Mouse (Mus musculus) lung, adult 2 months (tissue): ENCODE results near the gene Krtap7-1. TPM values are rescaled to one million over a fixed set of nuclear protein-coding genes. Genes with fewer than 3 reads are reported as not detected.
A peak's percentile ranks its signal among the peaks of the same experiment; 100 is the strongest.

Source experiments
- DNase-seq: peaks from one replicate; pipeline ENCODE4 v3.0.0; 2022
- H3K4me1 ChIP-seq: fragments of 200-500 bp; 2 replicates; pipeline ENCODE4 v1.6.1; 2011; ENCODE audit warnings: low read length; ENCODE audit not compliant: control insufficient read depth, insufficient read depth
- H3K4me3 ChIP-seq: fragments of 200-500 bp; replicated peaks from 2 replicates; pipeline ENCODE3; 2011; ENCODE audit warnings: low read depth, mild to moderate bottlenecking, control low read depth, low read length; ENCODE audit errors: extremely low read depth
- CTCF ChIP-seq: fragments of 200-500 bp; IDR thresholded peaks from 2 replicates; pipeline ENCODE4 v1.5.1; 2011; ENCODE audit warnings: mild to moderate bottlenecking, low read length, control low read depth; ENCODE audit not compliant: insufficient read depth
- POLR2A ChIP-seq: fragments of 200-500 bp; IDR thresholded peaks from 2 replicates; pipeline ENCODE4 v1.6.1; 2011; ENCODE audit warnings: low read depth, mild to moderate bottlenecking, control low read depth, low read length, borderline replicate concordance; ENCODE audit errors: extremely low read depth
- WGBS: fragments of 180-500 bp; shearing (Covaris S2); methylation state at CpG from one replicate; pipeline ENCODE4 v1.1.7; 2018; 5-methylcytosine and 5-hydroxymethylcytosine counted together
- polyA plus RNA-seq: library from polyadenylated mRNA; depleted of rRNA; stranded (reverse); fragments of >200 nt; gene quantifications from 2 replicates; pipeline ENCODE4 v1.2.3, GENCODE M21; 2012; rRNA removed

Krtap7-1 gene
- polyA plus RNA-seq, 1 experiment, result not detected

DNA sequence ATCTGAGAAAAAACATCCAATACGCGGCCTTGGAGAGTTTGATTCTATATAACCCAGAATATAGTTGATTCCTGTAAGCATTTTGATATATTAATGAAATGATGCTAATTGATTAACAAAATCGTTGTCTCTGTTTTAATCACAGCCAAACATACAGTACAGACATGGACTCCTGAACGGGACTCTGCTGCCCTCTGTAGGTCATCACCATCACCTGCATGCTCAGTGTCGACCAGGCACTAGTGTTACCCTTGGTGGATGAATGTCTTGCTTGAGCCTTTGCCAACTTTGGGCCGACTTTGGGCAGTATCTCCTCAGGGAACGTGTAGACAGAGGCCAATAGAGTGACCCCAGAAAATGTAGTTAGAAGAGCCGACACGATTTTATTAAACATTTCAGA is 9.5 kb upstream of the Krtap7-1 start:
- H3K4me1 ChIP-seq, result no peaks in the 10 kb centered on the region
- H3K4me3 ChIP-seq, result no peak overlapping the region
- peak; percentile 62 for TF ChIP-seq CTCF
- TF ChIP-seq POLR2A, result no peak
- DNase-seq, result peak; percentile 10
- WGBS, result 50% methylated on average over 9 of the region's 9 CpGs

- DNase-seq, result no peak
- no peaks in the 10 kb centered on the region for H3K4me1 ChIP-seq
- TF ChIP-seq POLR2A (no peak), CTCF (no peak)
- H3K4me3 ChIP-seq, result no peak overlapping the region
- 61% methylated on average over 7 of the region's 7 CpGs for WGBS
These were observed 5.3 kb upstream of the Krtap7-1 start for GRCm38 (mm10) chr16:89513431-89513830.

DNA sequence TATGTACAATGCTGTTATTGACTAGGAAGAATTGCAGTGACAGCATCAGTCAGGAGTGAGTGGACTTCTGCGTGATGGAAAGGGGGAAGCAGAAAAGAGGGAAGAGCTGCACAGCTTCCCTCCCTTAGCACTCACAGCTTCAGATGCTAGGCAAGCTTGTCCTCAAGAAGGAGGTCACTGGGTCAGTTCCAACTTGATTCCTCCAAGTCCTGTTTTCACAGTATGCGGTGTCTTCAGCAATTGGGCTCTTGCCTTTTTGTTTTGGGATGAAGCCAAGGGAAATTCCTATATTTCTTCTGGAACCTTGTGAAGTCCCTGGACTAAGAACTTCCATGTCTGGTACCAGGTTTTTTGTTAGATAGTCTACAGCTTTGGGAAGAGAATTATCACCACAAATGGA is 4.6 kb downstream of the Krtap7-1 start:
- no peaks in the 10 kb centered on the region for H3K4me1 ChIP-seq
- WGBS, result 66% methylated on average over 2 of the region's 2 CpGs
- DNase-seq, result no peak
- no peak for TF ChIP-seq POLR2A
- no peak overlapping the region for H3K4me3 ChIP-seq

- H3K4me3 ChIP-seq, result no peak overlapping the region
- no peak for DNase-seq
- H3K4me1 ChIP-seq, result no peaks in the 10 kb centered on the region
- TF ChIP-seq CTCF (no peak), POLR2A (no peak)
- 63% methylated on average over 5 of the region's 5 CpGs for WGBS
These were observed 6.3 kb downstream of the Krtap7-1 start for GRCm38 (mm10) chr16:89501870-89502269.

DNA sequence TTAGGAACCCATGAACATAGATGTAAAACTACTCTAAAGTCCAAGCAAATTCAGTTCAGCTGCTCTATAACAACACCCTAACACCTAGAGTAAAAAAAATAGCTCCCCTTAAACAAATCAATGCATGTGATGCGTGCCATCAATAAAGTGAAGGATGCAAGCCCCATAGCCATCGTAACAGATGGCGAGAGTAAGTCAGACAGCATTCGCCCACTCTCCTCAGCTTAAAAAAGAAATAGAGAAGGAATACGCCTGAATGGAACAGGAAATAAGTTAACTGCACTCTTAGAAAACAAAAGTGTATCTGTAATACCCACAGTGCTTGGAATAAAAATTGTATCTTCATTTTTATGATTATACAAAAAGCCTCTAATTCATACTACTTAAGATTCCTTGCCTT is 11.1 kb downstream of the Krtap7-1 start:
- WGBS, result 89% methylated on average over 5 of the region's 5 CpGs
- TF ChIP-seq POLR2A (no peak), CTCF (no peak)

GRCm38 (mm10) chr16:89495394-89496153 is 12.5 kb downstream of the Krtap7-1 start:
- Histone ChIP-seq H3K4me3 (no peak overlapping the region), H3K4me1 (no peaks in the 10 kb centered on the region)
- no peak for TF ChIP-seq POLR2A
- TF ChIP-seq CTCF, result no peak
- 82% methylated on average over 7 of the region's 7 CpGs for WGBS
- no peak for DNase-seq

More for the DNA sequence above, 11.1 kb downstream of the Krtap7-1 start:
- no peak for DNase-seq
- no peak overlapping the region for H3K4me3 ChIP-seq
- H3K4me1 ChIP-seq, result no peaks in the 10 kb centered on the region

GRCm38 (mm10) chr16:89487852-89488251 is 20.3 kb downstream of the Krtap7-1 start, which contains the start of gene Krtap8-1:
Gene Krtap8-1, minus strand, starts transcription at chr16:89487952.
- no peak for DNase-seq
- H3K4me3 ChIP-seq, result no peak within 1 kb of the TSS
- no peaks in the 10 kb centered on the region for H3K4me1 ChIP-seq
- WGBS, result 85% methylated on average over 7 of the region's 7 CpGs
- TF ChIP-seq POLR2A, result no peak
- TF ChIP-seq CTCF, result no peak

DNA sequence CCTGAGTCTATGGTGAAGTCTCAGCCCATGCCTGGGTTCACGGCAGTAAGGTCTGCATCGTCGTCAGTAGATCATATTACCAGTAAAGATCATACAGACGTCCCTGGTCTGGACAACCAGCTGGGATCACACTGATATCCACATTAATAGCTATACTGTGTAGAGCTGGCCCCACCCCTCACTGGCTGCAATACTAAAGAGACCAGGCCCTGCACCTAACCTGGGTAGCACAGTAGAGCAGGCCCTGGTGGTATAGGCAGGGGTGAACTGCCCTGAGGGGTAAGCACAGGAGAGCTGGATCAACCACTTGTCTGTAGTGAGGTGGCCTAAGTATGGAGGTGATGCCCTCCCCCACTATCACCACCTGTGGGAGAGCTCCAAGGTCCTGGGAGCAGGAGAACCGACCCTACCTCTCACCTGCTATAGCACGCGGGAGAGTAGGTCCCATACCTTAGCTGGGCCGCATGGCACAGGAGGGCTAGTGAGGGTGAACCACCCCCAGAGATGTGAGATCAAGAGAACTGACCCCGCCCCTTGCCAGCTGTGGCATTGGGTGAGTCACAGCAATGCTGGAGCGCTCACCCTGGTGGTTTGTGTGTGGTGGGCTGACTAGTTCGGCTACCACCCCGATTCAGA is 30.3 kb downstream of the Krtap7-1 start:
- TF ChIP-seq POLR2A (no peak), CTCF (no peak)
- 85% methylated on average over 12 of the region's 12 CpGs for WGBS
- DNase-seq, result no peak
- no peak overlapping the region for H3K4me3 ChIP-seq
- no peaks in the 10 kb centered on the region for H3K4me1 ChIP-seq

- TF ChIP-seq POLR2A, result no peak
- no peak for TF ChIP-seq CTCF
- 51% methylated on average over 5 of the region's 5 CpGs for WGBS
These were observed 46.9 kb downstream of the Krtap7-1 start for GRCm38 (mm10) chr16:89461189-89461588.

More at GRCm38 (mm10) chr16:89461189-89461588, 46.9 kb downstream of the Krtap7-1 start:
- Histone ChIP-seq H3K4me1 (no peaks in the 10 kb centered on the region), H3K4me3 (no peak overlapping the region)
- no peak for DNase-seq

Other genes with a start within 250 kb of the Krtap7-1 start
- not detected in 2 replicates for gene Krtap21-1, start 104.5 kb downstream of the Krtap7-1 start, polyA plus RNA-seq
- gene Krtap6-2, start 88.2 kb downstream of the Krtap7-1 start, polyA plus RNA-seq, result not detected in 2 replicates
- not detected in 2 replicates for gene Krtap8-1, start 20.4 kb downstream of the Krtap7-1 start, polyA plus RNA-seq
- not detected in 2 replicates for gene Krtap11-1, start 62.9 kb upstream of the Krtap7-1 start, polyA plus RNA-seq